Mouse (Mus musculus): ENCODE data around the gene Dgkq. TPM values are rescaled to one million over a fixed set of nuclear protein-coding genes. Genes with fewer than 3 reads are reported as not detected.

Dgkq gene
- 4.2 and 4.7 TPM in 2 replicates for polyA plus RNA-seq (2021; fragmentation: Nextera tagmentation)
- long read RNA-seq, experiment 1, full-length matches to known transcripts: 7 of 11 reads
- long read RNA-seq, experiment 1, partial matches to known transcripts: 1 of 11 reads
- long read RNA-seq, experiment 1, other reads (novel, unspliced or antisense): 3 of 11 reads
- long read RNA-seq, experiment 2, full-length matches to known transcripts: 60 of 89 reads
- long read RNA-seq, experiment 2, partial matches to known transcripts: 13 of 89 reads
- long read RNA-seq, experiment 2, other reads (novel, unspliced or antisense): 16 of 89 reads

DNA sequence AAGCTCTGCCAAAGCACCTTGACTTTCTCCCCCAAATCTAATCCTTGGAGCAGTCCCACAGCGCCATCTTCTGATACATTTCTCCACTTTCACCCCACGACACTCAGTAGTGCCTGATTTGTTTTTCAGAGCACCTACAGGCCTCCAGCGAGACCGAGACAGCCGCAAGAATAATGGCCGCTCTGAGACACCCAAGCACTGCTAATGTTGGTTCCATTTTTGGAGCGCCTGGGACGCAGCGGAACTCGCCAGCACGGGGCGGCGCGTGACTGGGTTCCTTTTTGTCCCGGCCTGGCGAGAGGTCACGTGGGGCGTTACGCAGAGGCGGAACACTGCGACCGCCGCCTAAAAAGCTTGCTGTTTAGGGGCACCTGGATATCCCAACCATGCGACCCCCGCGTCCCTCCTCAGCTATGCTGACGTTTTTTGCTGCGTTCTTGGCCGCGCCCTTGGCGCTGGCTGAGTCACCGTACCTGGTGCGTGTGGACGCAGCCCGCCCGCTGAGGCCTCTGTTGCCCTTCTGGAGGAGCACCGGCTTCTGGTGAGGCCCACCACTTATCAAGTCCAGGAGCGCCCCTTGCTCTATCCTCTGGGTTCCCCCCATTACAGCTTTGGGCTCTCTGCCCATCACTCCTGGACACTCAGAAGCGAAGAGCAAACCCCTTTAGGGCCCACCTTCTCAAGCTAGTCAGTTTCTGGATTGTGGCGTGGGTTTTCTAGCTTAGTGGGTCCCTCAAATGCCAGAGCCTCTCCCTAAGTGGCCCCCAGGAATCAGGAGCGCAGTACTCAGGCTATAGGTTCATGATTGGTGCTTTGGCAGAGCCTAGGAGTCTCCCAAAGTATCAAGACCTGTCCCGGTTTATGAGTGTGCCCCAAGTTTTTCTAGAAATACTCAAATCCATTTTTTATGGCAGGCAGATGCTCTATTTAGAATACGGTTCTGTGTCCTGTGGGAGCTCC lies at the start of gene Dgkq:
TSS of gene Dgkq (minus strand) at position 696 of the 960 bp plus-strand sequence.

DNA sequence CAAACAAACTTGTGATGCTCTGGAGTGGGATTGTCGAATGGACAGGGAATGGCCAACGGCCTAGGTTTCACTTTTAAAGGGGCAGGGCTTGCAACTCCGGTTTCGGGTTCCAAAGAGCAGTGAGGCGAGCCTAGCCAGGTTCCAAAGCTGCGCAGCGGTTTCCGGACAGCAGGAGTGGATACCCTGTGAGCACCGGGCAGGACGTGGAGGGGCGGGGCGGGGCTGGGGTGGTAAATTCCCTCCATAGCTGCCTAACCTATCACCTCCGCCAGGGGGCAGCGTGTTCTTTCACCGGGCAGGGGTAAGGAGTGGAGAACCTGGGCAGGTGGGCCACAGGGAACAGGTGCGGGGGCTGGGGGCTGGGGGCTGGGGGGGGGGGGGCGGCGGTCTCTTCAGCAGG lies 22.8 kb upstream of the Dgkq start, which contains the start of gene Fgfrl1:
TSS of gene Fgfrl1 (plus strand) at position 112 of the 400 bp plus-strand sequence.

DNA sequence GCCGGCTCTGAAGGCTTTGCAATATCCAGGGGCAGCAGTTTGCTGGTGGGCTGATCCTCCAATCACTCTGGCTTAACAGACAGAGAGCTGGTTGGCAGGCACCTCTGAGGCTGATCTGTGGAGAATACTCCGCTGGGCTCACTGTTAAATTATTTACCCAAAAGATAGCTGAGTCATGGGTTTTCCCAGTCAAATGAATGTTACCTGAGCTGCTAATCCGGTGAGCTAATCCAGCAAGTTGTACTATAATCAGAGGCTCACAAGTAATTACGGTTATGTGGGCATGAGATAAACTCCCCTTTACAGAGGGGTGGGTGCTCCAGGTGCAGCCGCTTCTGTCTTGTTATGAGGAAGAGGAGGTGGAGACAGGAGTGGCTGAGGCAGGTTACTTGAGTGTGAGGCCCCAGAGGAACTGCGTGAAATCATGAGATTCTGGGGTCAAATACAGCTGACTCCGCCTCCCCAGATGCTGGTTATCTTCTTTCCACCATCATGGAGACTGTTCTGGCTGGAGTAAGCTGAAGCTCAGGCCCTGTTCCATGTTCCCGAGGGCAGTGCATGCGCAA lies 5.9 kb upstream of the Dgkq start, which contains the start of gene Slc26a1:
TSS of gene Slc26a1 (minus strand) at position 319 of the 566 bp plus-strand sequence.

DNA sequence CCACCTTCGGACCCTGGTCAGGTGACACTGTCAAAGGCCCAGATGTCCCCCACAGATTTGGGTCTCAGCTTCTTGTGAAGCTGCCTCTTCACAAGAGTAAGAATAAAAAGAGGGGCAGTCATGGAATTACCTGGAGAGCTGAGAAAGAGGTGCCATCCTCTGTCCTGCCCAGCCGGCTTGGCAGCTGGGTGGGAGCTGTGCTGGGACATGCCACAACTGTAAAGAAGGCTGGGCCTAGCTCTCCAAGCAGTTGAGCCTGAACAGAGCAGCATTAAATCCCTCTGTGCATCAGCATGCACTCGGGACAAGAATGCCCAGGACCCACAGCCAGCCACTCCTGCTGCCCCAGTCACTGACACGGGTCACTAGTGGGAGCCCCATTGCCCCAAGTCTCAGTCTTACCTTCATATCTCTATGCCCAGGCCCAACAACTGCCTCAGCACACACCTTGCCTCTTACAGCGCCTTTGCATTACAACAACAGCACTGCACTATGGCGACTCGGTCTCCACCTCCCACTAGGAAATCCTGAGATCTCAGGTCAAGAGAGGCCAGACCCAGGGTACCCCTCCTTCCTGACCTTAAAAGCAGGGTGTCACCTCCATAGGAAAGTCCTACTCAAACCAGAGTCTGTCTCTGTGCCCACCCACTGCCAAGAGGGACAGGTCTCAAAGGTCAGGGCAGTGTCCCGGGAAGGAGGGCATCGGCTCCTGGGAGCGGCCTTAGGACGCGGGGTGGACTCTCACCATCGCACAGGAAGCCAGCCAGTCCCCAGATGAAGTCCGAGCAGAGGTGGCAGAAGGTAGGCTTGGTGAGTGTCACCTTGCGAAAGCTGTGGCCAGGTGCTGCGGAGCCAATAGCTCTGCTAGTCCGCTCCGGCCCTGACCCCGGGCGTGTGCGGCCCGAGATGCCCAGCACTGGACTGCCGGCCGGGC lies 9.5 kb downstream of the Dgkq start, which contains the start of gene Idua:
TSS of gene Idua (plus strand) at position 634 of the 934 bp plus-strand sequence.

DNA sequence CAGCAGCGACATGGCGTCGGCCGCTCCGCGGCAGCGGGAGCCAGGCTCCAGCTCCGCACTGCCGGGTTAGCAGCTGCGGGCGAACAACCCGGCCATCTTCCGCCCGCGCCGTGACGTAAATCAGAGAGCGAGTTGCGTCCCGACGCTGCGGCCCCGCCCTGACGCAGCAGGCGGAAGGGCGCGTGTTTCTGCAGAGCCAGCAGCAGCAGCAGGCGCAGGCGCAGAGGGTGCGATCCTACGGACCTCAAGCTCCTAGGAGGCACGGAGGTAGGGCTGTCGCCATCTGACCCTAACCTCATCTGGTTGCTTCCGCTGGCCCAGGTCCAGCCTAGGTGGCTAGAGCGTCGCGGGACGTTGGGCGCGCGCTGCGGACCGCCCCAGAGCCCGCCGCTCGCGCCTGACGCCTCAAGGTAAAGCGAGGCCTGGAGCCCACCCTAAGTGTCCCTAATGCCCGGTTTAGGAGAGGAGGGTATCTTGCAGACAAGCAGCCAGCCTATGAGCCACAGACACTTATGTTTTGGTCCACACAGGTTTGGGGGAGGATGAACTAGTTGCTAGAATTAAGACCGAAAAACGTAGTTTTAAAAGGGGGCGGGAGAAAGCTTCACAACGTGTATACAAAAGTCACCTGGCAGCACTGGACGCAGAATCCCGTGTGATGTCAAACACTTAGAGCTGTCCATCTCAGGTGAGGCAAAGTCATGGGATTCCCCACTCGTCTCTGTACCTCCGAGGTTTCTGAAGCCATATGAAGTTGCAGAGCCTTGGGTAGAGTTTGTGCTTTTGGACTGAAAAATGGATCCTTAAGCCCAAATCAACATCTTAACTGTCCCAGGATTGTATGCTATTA lies 39.6 kb downstream of the Dgkq start, which contains the start of the genes Gak and Tmem175:
TSS of gene Gak (minus strand) at position 122 of the 850 bp plus-strand sequence.
TSS of gene Tmem175 (plus strand) at position 137 of the 850 bp plus-strand sequence.

Other genes starting within 250 kb of the Dgkq start
- gene Atp5k, start 235.2 kb downstream of the Dgkq start, polyA plus RNA-seq (2021; fragmentation: Nextera tagmentation): 1,933 and 2,052 TPM in 2 replicates
- gene Mfsd7a, start 220.8 kb downstream of the Dgkq start, polyA plus RNA-seq (2021; fragmentation: Nextera tagmentation): 0.26 and 0.29 TPM in 2 replicates
- 6.0 and 13.0 TPM in 2 replicates for gene Pcgf3, start 208.4 kb downstream of the Dgkq start, polyA plus RNA-seq (2021; fragmentation: Nextera tagmentation)
- 194 and 237 TPM in 2 replicates for gene Cplx1, start 119.6 kb downstream of the Dgkq start, polyA plus RNA-seq (2021; fragmentation: Nextera tagmentation)
- 41.8 and 61.4 TPM in 2 replicates for gene Gak, start 39.9 kb downstream of the Dgkq start, polyA plus RNA-seq (2021; fragmentation: Nextera tagmentation)
- 40.0 and 51.2 TPM in 2 replicates for gene Tmem175, start 39.9 kb downstream of the Dgkq start, polyA plus RNA-seq (2021; fragmentation: Nextera tagmentation)
- 11.2 and 12.2 TPM in 2 replicates for gene Idua, start 9.3 kb downstream of the Dgkq start, polyA plus RNA-seq (2021; fragmentation: Nextera tagmentation)
- gene Slc26a1, start 5.9 kb upstream of the Dgkq start, polyA plus RNA-seq (2021; fragmentation: Nextera tagmentation): 0.63 and 1.4 TPM in 2 replicates
- gene Fgfrl1, start 22.7 kb upstream of the Dgkq start, polyA plus RNA-seq (2021; fragmentation: Nextera tagmentation): 5.2 and 7.0 TPM in 2 replicates
- not detected in 2 replicates for gene Rnf212, start 105.3 kb upstream of the Dgkq start, polyA plus RNA-seq (2021; fragmentation: Nextera tagmentation)
- gene Tmed11, start 125.7 kb upstream of the Dgkq start, polyA plus RNA-seq (2021; fragmentation: Nextera tagmentation): not detected in 2 replicates
- not detected in 2 replicates for gene Vmn2r8, start 139.2 kb upstream of the Dgkq start, polyA plus RNA-seq (2021; fragmentation: Nextera tagmentation)
- gene Vmn2r9, start 182.9 kb upstream of the Dgkq start, polyA plus RNA-seq (2021; fragmentation: Nextera tagmentation): not detected in 2 replicates

All from layer of hippocampus, adult 6 months (tissue).